ENCODE assay signal across 11 mouse cellular contexts in the genomic region with DNA sequence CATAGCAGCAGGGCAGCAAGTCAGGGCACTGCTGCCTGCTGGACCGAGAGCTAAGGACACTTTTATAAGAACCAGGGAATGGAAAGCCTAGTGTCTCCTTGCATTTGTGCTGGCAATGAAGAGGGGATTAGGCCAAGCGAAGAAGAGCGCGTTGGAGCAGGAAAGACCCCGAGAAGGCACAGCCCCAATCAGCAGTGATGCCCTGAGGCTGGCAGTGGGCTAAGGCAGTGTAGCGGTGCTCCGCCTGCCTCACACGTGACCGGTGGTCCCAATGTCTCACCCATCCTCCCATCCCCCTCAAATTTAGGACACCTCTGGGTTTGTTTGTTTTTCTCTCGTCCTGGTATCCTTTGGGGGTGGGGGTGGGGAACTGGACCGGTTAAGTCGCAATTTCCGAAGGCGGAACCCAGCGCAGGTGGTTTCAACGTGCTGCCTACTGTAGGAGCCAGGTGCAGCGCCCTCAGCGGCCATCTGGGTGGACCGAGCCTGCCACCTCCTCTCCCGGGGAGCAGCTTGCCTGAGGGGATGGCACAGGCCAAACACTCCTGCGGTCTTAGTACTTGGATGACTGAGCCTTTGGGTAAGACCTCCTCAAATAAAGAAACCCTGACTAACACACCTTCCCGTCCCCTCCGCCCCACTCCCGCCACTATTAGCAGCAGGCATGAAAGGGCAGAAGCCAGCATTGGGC. TPM values are rescaled to one million over a fixed set of nuclear protein-coding genes. Genes with fewer than 3 reads are reported as not detected.
DNase-seq lines count a peak whose midpoint lies in the region; ATAC-seq and TF ChIP-seq lines count a peak whose summit lies in the region.
"Had no signal": no experiment of that assay in that cellular context is flagged by ENCODE, and none has a peak within 500 bp of the region (broad histone marks: within the 10 kb centered on the region; RNA-seq: fewer than 3 reads in every experiment).

No protein-coding gene starts in this region.

- H3K27me3 ChIP-seq in ES-Bruce4 (ENCODE audit: control insufficient read depth, insufficient read depth, low read length, poor library complexity, severe bottlenecking): no peaks in the 10 kb centered on the region
- H3K27me3 ChIP-seq in forebrain, embryonic 15.5 days: 0 out of 2 replicates have a peak, but pooled peaks cover 2% of the 10 kb centered on the region
- H3K27me3 ChIP-seq in limb, embryonic 12.5 days: peaks cover 16% of the 10 kb centered on the region

- no peak overlapping the region for H3K27ac ChIP-seq in ES-Bruce4 (ENCODE audit: insufficient read depth, low read length)
- H3K27ac ChIP-seq in forebrain, embryonic 15.5 days (replicated peaks): no peak overlapping the region
- no peak overlapping the region for H3K27ac ChIP-seq in limb, embryonic 12.5 days
- no peak overlapping the region for H3K27ac ChIP-seq in left cerebral cortex, adult 2 months

- H3K4me3 ChIP-seq in ES-Bruce4 (ENCODE audit: low read depth, low read length): peak overlapping the region; percentile 11
- H3K4me3 ChIP-seq in forebrain, embryonic 15.5 days: no peak overlapping the region
- H3K4me3 ChIP-seq in limb, embryonic 12.5 days (replicated peaks): 0 out of 2 replicates have a peak overlapping the region, but pooled peaks have one; percentile 4
- H3K4me3 ChIP-seq in left cerebral cortex, adult 2 months: no peak overlapping the region

- DNase-seq in cerebellum, adult 11-12 months: peak; percentile 81
- DNase-seq in adrenal gland, postnatal 36 days: no peak
- DNase-seq in left cerebral cortex, adult 2 months (ENCODE audit: extremely low spot score in 1 of 2, low spot score in 2 of 2): no peak
- DNase-seq in adrenal gland, postnatal 14 days: no peak
- DNase-seq: layer of hippocampus, postnatal 36 days; thymus, adult 18-20 months had no signal

- peak overlapping the region; percentile 39; the same call in 1 of the 2 replicates for H3K9ac ChIP-seq in ES-Bruce4 (ENCODE audit: low read depth, poor library complexity, severe bottlenecking)
- H3K9ac ChIP-seq in forebrain, embryonic 15.5 days (replicated peaks): no peak overlapping the region
- H3K9ac ChIP-seq in limb, embryonic 12.5 days (replicated peaks): no peak overlapping the region

- no peak for TF ChIP-seq POLR2A in ES-Bruce4 (IDR thresholded peaks at IDR 0.05; ENCODE audit: insufficient read depth, low read length)

- H3K4me1 ChIP-seq in ES-Bruce4 (ENCODE audit: control insufficient read depth, insufficient read depth, low read length): no peaks in the 10 kb centered on the region
- 0 out of 2 replicates have a peak, but pooled peaks cover 3% of the 10 kb centered on the region for H3K4me1 ChIP-seq in forebrain, embryonic 15.5 days
- H3K4me1 ChIP-seq in limb, embryonic 12.5 days (replicated peaks): peaks cover 11% of the 10 kb centered on the region

- no peaks in the 10 kb centered on the region for H3K36me3 ChIP-seq in ES-Bruce4 (ENCODE audit: control insufficient read depth, insufficient read depth, low read length, poor library complexity, severe bottlenecking)
- H3K36me3 ChIP-seq in forebrain, embryonic 15.5 days: no peaks in the 10 kb centered on the region
- H3K36me3 ChIP-seq in limb, embryonic 12.5 days: no peaks in the 10 kb centered on the region

- H3K9me3 ChIP-seq in ES-Bruce4 (replicated peaks; ENCODE audit: control insufficient read depth, insufficient read depth, low read length, poor library complexity, severe bottlenecking): no peaks in the 10 kb centered on the region
- no peaks in the 10 kb centered on the region for H3K9me3 ChIP-seq in forebrain, embryonic 15.5 days
- H3K9me3 ChIP-seq in limb, embryonic 12.5 days: no peaks in the 10 kb centered on the region

- 14% methylated on average over 24 of the region's 24 CpGs for WGBS in forebrain, embryonic 15.5 days
- WGBS in limb, embryonic 12.5 days: 14% methylated on average over 24 of the region's 24 CpGs

- TF ChIP-seq EP300 in ES-Bruce4 (IDR thresholded peaks at IDR 0.05; ENCODE audit: insufficient read depth, low read depth, low read length): no peak

- no peak for ATAC-seq in cerebellum, adult (ENCODE audit: insufficient number of reproducible peaks, low FRiP score, low TSS enrichment)
- ATAC-seq in forebrain, embryonic 15.5 days (replicated peaks): no peak
- ATAC-seq in limb, embryonic 12.5 days (ENCODE audit: insufficient number of reproducible peaks, insufficient read depth, low FRiP score, low TSS enrichment, low read depth): no peak; the same call in 1 of the 2 replicates
- ATAC-seq: activated CD4-positive, CD25-positive, alpha-beta regulatory T cell, adult 4 months had no signal

- TF ChIP-seq CTCF in ES-Bruce4 (IDR thresholded peaks at IDR 0.05; ENCODE audit: low read depth, low read length): peak; percentile 12
- no peak for TF ChIP-seq CTCF in left cerebral cortex, adult 2 months (IDR thresholded peaks at IDR 0.05)

- intact Hi-C loops in left cerebral cortex, adult 2 months (cut with DNase I): no loop called here

- peak overlapping the region; percentile 4; the same call in 1 of the 2 replicates for H3K4me2 ChIP-seq in forebrain, embryonic 15.5 days (replicated peaks)
- H3K4me2 ChIP-seq in limb, embryonic 12.5 days: peak overlapping the region; percentile 37

RNA-seq across cellular contexts. Expression of gene Sphk1, which starts 15.2 kb away (rescaled TPM):
- 0.64 and 0.88 TPM in 2 replicates for polyA plus RNA-seq in ES-Bruce4 (2011; ENCODE audit: insufficient read depth, insufficient read length, low read depth, missing spikeins)
- 2.2 and 2.4 TPM in 2 replicates for polyA plus RNA-seq in forebrain, embryonic 15.5 days (2015; fragmentation: Nextera tagmentation; extraction: Ambion mirVana)
- 1.4 and 1.8 TPM in 2 replicates for polyA plus RNA-seq in limb, embryonic 12.5 days (2016; fragmentation: Nextera tagmentation; extraction: Ambion mirVana)
- total RNA-seq in adrenal gland, postnatal 36 days (2021): 1 to 10 TPM; 1.7 to 3.4 TPM
- 1 to 10 TPM; 6.1 to 6.8 TPM for total RNA-seq in left cerebral cortex, adult 2 months (2021)
- 2.3 and 3.5 TPM in 2 replicates for total RNA-seq in adrenal gland, postnatal 14 days (2021)
- polyA plus RNA-seq: activated CD4-positive, CD25-positive, alpha-beta regulatory T cell, adult 4 months had no signal

RNA-seq across cellular contexts. Expression of gene Prpsap1, which starts 21.5 kb away (rescaled TPM):
- polyA plus RNA-seq in ES-Bruce4 (2011; ENCODE audit: insufficient read depth, insufficient read length, low read depth, missing spikeins): 116 and 120 TPM in 2 replicates
- polyA plus RNA-seq in forebrain, embryonic 15.5 days (2015; fragmentation: Nextera tagmentation; extraction: Ambion mirVana): 193 and 201 TPM in 2 replicates
- 186 and 199 TPM in 2 replicates for polyA plus RNA-seq in limb, embryonic 12.5 days (2016; fragmentation: Nextera tagmentation; extraction: Ambion mirVana)
- 10 to 100 TPM; 84.6 to 87.0 TPM for total RNA-seq in adrenal gland, postnatal 36 days (2021)
- 10 to 100 TPM; 78.3 to 85.6 TPM for total RNA-seq in left cerebral cortex, adult 2 months (2021)
- 81.1 and 81.8 TPM in 2 replicates for total RNA-seq in adrenal gland, postnatal 14 days (2021)

RNA-seq across cellular contexts. Expression of gene Qrich2, which starts 49.4 kb away (rescaled TPM):
- polyA plus RNA-seq in ES-Bruce4 (2011; ENCODE audit: insufficient read depth, insufficient read length, low read depth, missing spikeins): 0.58 and 1.3 TPM in 2 replicates
- polyA plus RNA-seq in forebrain, embryonic 15.5 days (2015; fragmentation: Nextera tagmentation; extraction: Ambion mirVana): not detected in 2 replicates
- polyA plus RNA-seq in limb, embryonic 12.5 days (2016; fragmentation: Nextera tagmentation; extraction: Ambion mirVana): 0.35 TPM in 2 replicates
- total RNA-seq in adrenal gland, postnatal 36 days (2021): not detected
- total RNA-seq in left cerebral cortex, adult 2 months (2021): under 1 TPM in 1 of 2 experiments, not detected in 1; 0.16 TPM
- not detected in 2 replicates for total RNA-seq in adrenal gland, postnatal 14 days (2021)
- total RNA-seq: layer of hippocampus, postnatal 36 days had no signal
- polyA plus RNA-seq: activated CD4-positive, CD25-positive, alpha-beta regulatory T cell, adult 4 months had no signal

Comparison
In these comparisons a context has a peak if more than half of its experiments do, and no peak if none do; other contexts are left out.
1. H3K4me3 ChIP-seq: peak in ES-Bruce4 (single experiment) and limb, embryonic 12.5 days (single experiment); none in forebrain, embryonic 15.5 days (single experiment) and left cerebral cortex, adult 2 months (single experiment).